ENCODE assay signal across 10 mouse cellular contexts in the genomic region with DNA sequence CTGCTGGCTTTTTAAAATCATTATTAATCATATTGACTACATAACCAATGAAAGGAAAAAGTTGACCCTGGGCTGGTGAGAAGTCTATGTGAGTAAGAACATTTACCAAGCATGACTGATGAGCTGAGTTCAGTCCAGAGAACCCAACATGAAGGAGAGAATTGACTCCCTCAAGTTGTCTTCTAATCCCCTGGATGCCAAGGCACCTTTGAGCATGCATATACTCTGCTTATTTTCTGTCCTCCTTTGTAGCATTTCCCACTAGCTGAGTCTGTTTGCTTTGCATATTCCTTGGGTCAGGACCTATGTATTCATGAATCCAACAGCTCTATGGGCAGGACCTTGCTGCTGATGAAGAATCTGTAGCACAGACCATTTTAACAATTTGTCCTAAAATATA. TPM values are rescaled to one million over a fixed set of nuclear protein-coding genes. Genes with fewer than 3 reads are reported as not detected.
"Had no signal": no experiment of that assay in that cellular context is flagged by ENCODE, and none has a peak within 500 bp of the region (broad histone marks: within the 10 kb centered on the region; RNA-seq: fewer than 3 reads in every experiment).

No protein-coding gene starts in this region.

- DNase-seq: liver, postnatal 0 days; lung, adult 2 months; lung, postnatal 14 days; lung, postnatal 36 days; right cerebral cortex, postnatal 14 days; thymus, adult 2 months; thymus, postnatal 25 days; thymus, postnatal 4 days had no signal

RNA-seq across cellular contexts. Expression of a gene that starts 51.7 kb away (rescaled TPM):
- total RNA-seq: megakaryocyte progenitor cell, adult 5-6 weeks; monocyte, adult 5-6 weeks had no signal
